Mouse (Mus musculus) liver, embryonic 13.5 days (tissue): ENCODE data around the gene Hecw2. TPM values are rescaled to one million over a fixed set of nuclear protein-coding genes. Genes with fewer than 3 reads are reported as not detected.

Source experiments
- ATAC-seq: fragments of 200-750 bp; cut with Nextera tagmentation; 2 replicates; pipeline ENCODE4 v1.8.0; 2017; ENCODE audit warnings: low read depth, mild to moderate bottlenecking, moderate number of reproducible peaks, moderate library complexity
- DNase-seq: peaks from one replicate; pipeline ENCODE4 v3.0.0; 2022
- H3K27ac ChIP-seq: fragments of 300-500 bp; sonication (generic); 2 replicates; pipeline ENCODE4 v1.5.1; 2015; ENCODE audit warnings: moderate library complexity, mild to moderate bottlenecking, inconsistent platforms
- H3K27me3 ChIP-seq: fragments of 300-500 bp; sonication (generic); 2 replicates; pipeline ENCODE4 v1.6.1; 2015; ENCODE audit warnings: mild to moderate bottlenecking, inconsistent platforms
- H3K36me3 ChIP-seq: fragments of 300-500 bp; sonication (generic); 2 replicates; pipeline ENCODE4 v1.6.1; 2015; ENCODE audit warnings: mild to moderate bottlenecking, inconsistent platforms
- H3K4me1 ChIP-seq: fragments of 300-500 bp; sonication (generic); replicated peaks from 2 replicates; pipeline ENCODE4 v1.6.1; 2015; ENCODE audit warnings: inconsistent platforms
- H3K4me2 ChIP-seq: fragments of 300-500 bp; sonication (generic); 2 replicates; pipeline ENCODE4 v1.6.1; 2015; ENCODE audit warnings: inconsistent platforms, mild to moderate bottlenecking, moderate library complexity
- H3K4me3 ChIP-seq: fragments of 300-500 bp; sonication (generic); replicated peaks from 2 replicates; pipeline ENCODE4 v1.5.1; 2015; ENCODE audit warnings: mild to moderate bottlenecking, inconsistent platforms
- H3K9ac ChIP-seq: fragments of 300-500 bp; sonication (generic); 2 replicates; pipeline ENCODE4 v1.6.1; 2015; ENCODE audit warnings: mild to moderate bottlenecking, inconsistent platforms
- H3K9me3 ChIP-seq: fragments of 300-500 bp; sonication (generic); replicated peaks from 2 replicates; pipeline ENCODE4 v1.6.1; 2016; ENCODE audit warnings: inconsistent platforms
- WGBS: fragments of 180-500 bp; shearing (Covaris S2); methylation state at CpG from one replicate; pipeline ENCODE4 v1.1.7; 2015; ENCODE audit not compliant: insufficient replicate concordance; 5-methylcytosine and 5-hydroxymethylcytosine counted together
- microRNA-seq: library from miRNA; unstranded; fragments of <30 nt; microRNA quantifications from one replicate; pipeline ENCODE4, GENCODE M21; 2016
- polyA plus RNA-seq: library from polyadenylated mRNA; unstranded; fragments of >200 nt; fragmentation: Nextera tagmentation; extraction: Ambion mirVana; gene quantifications from 2 replicates; pipeline ENCODE4 v1.2.1, GENCODE M21; 2015

Hecw2 gene
- polyA plus RNA-seq, 1 experiment from 2014 or later, result 0.45 TPM

DNA sequence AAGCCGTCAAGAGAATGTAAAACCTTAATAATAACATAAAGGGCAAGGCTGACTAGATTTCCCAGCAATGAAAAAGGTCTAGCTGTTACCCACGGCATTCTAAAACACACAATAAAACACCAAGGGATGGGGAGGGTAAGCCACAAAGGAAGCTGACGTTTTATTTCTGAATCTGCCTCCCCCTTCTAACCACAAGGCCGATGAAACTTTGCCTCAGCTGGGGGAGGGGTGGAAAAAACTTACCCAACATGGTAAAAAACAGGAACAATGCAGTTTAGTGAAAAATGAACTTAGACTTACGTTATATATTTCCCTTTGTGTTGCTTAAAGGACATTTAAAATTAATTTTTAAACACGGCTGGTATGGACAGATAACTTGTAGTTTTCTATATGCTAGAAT, 421.0 kb downstream of the Hecw2 start:
- ATAC-seq (no peak), DNase-seq (no peak)
- H3K9me3 ChIP-seq, result no peaks in the 10 kb centered on the region
- H3K36me3 ChIP-seq, result peaks cover 10% of the 10 kb centered on the region; the same call in 1 of the 2 replicates
- H3K4me1 ChIP-seq, result 0 out of 2 replicates have a peak, but pooled peaks cover 8% of the 10 kb centered on the region
- no peaks in the 10 kb centered on the region for H3K27me3 ChIP-seq
- no peak overlapping the region for H3K4me2 ChIP-seq
- no peak overlapping the region for H3K4me3 ChIP-seq
- H3K27ac ChIP-seq, result no peak overlapping the region
- 19% methylated on average over 6 of the region's 6 CpGs for WGBS
- H3K9ac ChIP-seq, result no peak overlapping the region

DNA sequence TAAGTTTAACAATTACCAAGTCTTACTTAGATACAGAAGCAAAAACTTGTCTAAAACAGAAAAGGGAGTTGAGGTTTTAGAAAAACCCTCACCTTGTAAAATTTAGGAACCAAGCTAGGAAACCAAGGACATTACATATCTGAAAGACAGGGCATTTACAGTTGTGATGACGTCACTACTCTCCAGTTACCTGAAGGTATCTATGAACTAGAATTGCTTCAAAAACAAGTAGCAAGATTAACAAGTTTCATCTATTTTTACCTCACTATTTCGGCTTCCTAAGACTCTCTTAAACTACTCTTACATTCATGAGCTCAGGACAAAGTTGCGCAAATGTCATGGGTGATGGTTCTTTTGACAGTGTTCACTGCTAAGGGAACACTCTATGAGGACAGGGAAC, 422.0 kb downstream of the Hecw2 start:
- no peaks in the 10 kb centered on the region for H3K9me3 ChIP-seq
- DNase-seq (no peak), ATAC-seq (no peak)
- no peaks in the 10 kb centered on the region for H3K27me3 ChIP-seq
- H3K9ac ChIP-seq, result no peak overlapping the region
- H3K4me2 ChIP-seq, result no peak overlapping the region
- no peak overlapping the region for H3K27ac ChIP-seq
- WGBS, result 59% methylated on average over 3 of the region's 3 CpGs
- H3K36me3 ChIP-seq, result peaks cover 10% of the 10 kb centered on the region; the same call in 1 of the 2 replicates
- 0 out of 2 replicates have a peak, but pooled peaks cover 8% of the 10 kb centered on the region for H3K4me1 ChIP-seq
- no peak overlapping the region for H3K4me3 ChIP-seq

DNA sequence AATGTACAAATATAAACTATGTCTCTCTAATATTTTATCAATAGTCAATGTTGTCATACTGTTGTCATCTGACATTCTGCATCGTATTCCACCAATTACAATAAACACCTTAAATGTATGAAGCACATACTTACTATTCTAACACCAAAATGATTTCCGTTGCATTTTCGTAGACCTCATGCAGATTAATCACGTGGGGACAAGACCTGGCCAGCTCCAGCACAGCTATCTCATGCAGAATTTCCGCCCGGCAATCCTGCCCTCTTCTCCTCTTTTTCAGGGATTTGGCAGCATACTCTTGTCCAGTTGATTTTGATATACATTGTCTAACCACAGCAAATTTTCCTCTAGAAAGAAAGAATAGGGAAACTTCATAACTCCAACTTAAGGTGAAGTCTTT, 423.5 kb downstream of the Hecw2 start:
- 0 out of 2 replicates have a peak, but pooled peaks cover 1% of the 10 kb centered on the region for H3K4me1 ChIP-seq
- no peak overlapping the region for H3K4me3 ChIP-seq
- 82% methylated on average over 6 of the region's 6 CpGs for WGBS
- peaks cover 10% of the 10 kb centered on the region; the same call in 1 of the 2 replicates for H3K36me3 ChIP-seq
- no peak overlapping the region for H3K27ac ChIP-seq
- no peaks in the 10 kb centered on the region for H3K9me3 ChIP-seq
- no peaks in the 10 kb centered on the region for H3K27me3 ChIP-seq
- DNase-seq (no peak), ATAC-seq (no peak)
- H3K9ac ChIP-seq, result no peak overlapping the region
- no peak overlapping the region for H3K4me2 ChIP-seq

DNA sequence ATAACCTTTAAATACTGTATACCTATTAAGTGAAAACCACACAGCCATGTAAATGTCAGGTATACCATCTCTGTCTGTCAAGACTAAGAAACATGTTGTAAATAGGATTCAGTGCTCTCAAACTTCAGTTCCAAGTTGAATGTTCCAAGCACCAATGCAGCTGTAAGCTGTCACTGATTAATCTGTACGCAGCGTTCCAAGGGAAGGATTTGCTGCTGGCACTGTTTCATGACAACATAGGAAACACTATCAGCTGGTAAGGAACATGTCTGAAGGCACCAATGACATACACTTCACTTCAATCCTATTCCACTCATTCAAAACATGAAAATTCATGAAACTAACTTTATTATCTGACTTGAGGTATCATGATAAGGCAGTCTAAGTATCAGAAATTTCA, 428.9 kb downstream of the Hecw2 start:
- peaks cover 36% of the 10 kb centered on the region for H3K36me3 ChIP-seq

DNA sequence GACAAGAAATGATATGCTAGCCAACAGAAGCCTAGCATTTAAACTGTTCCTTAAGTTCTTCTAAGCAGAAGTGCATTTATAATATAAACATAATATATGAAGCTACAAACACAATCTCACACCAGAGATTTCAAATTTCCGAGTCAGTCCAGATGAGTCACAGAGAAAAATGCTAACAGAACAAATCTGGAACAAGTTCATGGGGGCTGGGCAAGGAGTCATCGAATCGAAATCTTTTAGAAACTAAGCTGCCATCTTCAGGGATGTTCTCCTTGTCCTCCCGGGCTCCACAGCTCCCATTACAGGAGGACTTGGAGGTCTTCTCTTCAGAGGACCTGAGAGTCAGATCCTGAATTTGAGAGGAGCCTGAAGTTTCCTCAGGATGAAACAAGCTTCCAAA, 437.7 kb downstream of the Hecw2 start:
- Histone ChIP-seq H3K4me3 (no peak overlapping the region), H3K4me1 (no peaks in the 10 kb centered on the region), H3K4me2 (no peak overlapping the region), H3K27me3 (no peaks in the 10 kb centered on the region), H3K9ac (no peak overlapping the region), H3K36me3 (peaks cover 25% of the 10 kb centered on the region), H3K27ac (no peak overlapping the region), H3K9me3 (no peaks in the 10 kb centered on the region)
- no peak for DNase-seq
- ATAC-seq, result no peak
- WGBS, result 82% methylated on average over 4 of the region's 4 CpGs

More for the DNA sequence above, 428.9 kb downstream of the Hecw2 start:
- H3K4me2 ChIP-seq, result no peak overlapping the region
- H3K4me3 ChIP-seq, result no peak overlapping the region
- H3K9ac ChIP-seq, result no peak overlapping the region
- H3K27ac ChIP-seq, result no peak overlapping the region
- ATAC-seq (no peak), DNase-seq (no peak)
- 79% methylated on average over 2 of the region's 2 CpGs for WGBS
- H3K27me3 ChIP-seq, result no peaks in the 10 kb centered on the region
- H3K4me1 ChIP-seq, result no peaks in the 10 kb centered on the region
- H3K9me3 ChIP-seq, result no peaks in the 10 kb centered on the region

Small RNA genes within 50 kb of the gene (microRNA-seq; reads per million reads assigned to microRNA genes)
- gene Mir7681, result not detected

Other genes starting within 250 kb of the Hecw2 start
- 0.23 and 0.29 TPM in 2 replicates for gene Ccdc150, start 55.5 kb upstream of the Hecw2 start, polyA plus RNA-seq
- gene Gtf3c3, start 243.8 kb upstream of the Hecw2 start, polyA plus RNA-seq, result 8.5 and 11.3 TPM in 2 replicates